Mouse (Mus musculus) gastrocnemius, adult 18-20 months (tissue): ENCODE results near the gene Calcb. TPM values are rescaled to one million over a fixed set of nuclear protein-coding genes. Genes with fewer than 3 reads are reported as not detected.

Experiments
- DNase-seq: peaks from one replicate; pipeline ENCODE4 v3.0.0; 2021; ENCODE audit warnings: low spot score
- total RNA-seq, 2 experiments: library from RNA; stranded (reverse); gene quantifications; 2 replicates each; pipeline ENCODE4 v1.2.3; 2021

Calcb gene
- total RNA-seq, 2 experiments from 2014 or later, result not detected

- no peak for DNase-seq
Observed at GRCm38 (mm10) chr7:114753471-114753870, 35.0 kb downstream of the Calcb start.

GRCm38 (mm10) chr7:114754196-114754595 is 35.8 kb downstream of the Calcb start:
- no peak for DNase-seq

- no peak for DNase-seq
Observed at GRCm38 (mm10) chr7:114754626-114755025, 36.2 kb downstream of the Calcb start.

- DNase-seq, result no peak
Observed at GRCm38 (mm10) chr7:114762660-114763059, 44.2 kb downstream of the Calcb start.

GRCm38 (mm10) chr7:114765273-114765672 is 46.8 kb downstream of the Calcb start:
- DNase-seq, result no peak

- DNase-seq, result no peak
Observed at GRCm38 (mm10) chr7:114766523-114766922, 48.1 kb downstream of the Calcb start.

- no peak for DNase-seq
Observed at GRCm38 (mm10) chr7:114768516-114768915, 50.1 kb downstream of the Calcb start.

GRCm38 (mm10) chr7:114769041-114769440 is 50.6 kb downstream of the Calcb start:
- no peak for DNase-seq

- no peak for DNase-seq
Observed at GRCm38 (mm10) chr7:114770586-114770985, 52.1 kb downstream of the Calcb start.

GRCm38 (mm10) chr7:114771801-114772200 is 53.4 kb downstream of the Calcb start:
- no peak for DNase-seq

Other genes with a start within 250 kb of the Calcb start
- gene Cyp2r1, start 155.7 kb upstream of the Calcb start, total RNA-seq, result under 1 TPM; 0.16 to 0.24 TPM
- gene Calca, start 82.3 kb upstream of the Calcb start, total RNA-seq, result not detected
- 1 to 10 TPM in 1 of 2 experiments, under 1 TPM in 1; 0.64 to 1.5 TPM for gene Insc, start 25.1 kb downstream of the Calcb start, total RNA-seq